Mouse (Mus musculus): Measurements from ENCODE around the gene Btbd17. TPM values are rescaled to one million over a fixed set of nuclear protein-coding genes. Genes with fewer than 3 reads are reported as not detected.

Btbd17 gene
- polyA plus RNA-seq, 1 experiment from 2014 or later: 0.87 TPM

GRCm38 (mm10) chr11:114794691-114795090 lies 1.1 kb downstream of the Btbd17 start:
- H3K4me1 ChIP-seq (ENCODE audit: control insufficient read depth, insufficient read depth, low read length): peaks cover 16% of the 10 kb centered on the region
- H3K4me3 ChIP-seq (ENCODE audit: low read length): no peak overlapping the region
- H3K27ac ChIP-seq (ENCODE audit: low read length): peak overlapping the region; percentile 28; the same call in 1 of the 2 replicates
- no peak for ATAC-seq
- WGBS: 53% methylated on average over 4 of the region's 4 CpGs
- peaks cover 42% of the 10 kb centered on the region for H3K27me3 ChIP-seq (replicated peaks; ENCODE audit: control insufficient read depth, insufficient read depth, low read length)
- H3K4me2 ChIP-seq (ENCODE audit: low read depth, low read length): no peak overlapping the region
- no peak overlapping the region for H3K9ac ChIP-seq (ENCODE audit: low read depth, low read length)
- H3K9me3 ChIP-seq (ENCODE audit: control insufficient read depth, low read length): no peaks in the 10 kb centered on the region
- H3K36me3 ChIP-seq (ENCODE audit: control insufficient read depth, insufficient read depth, low read length): no peaks in the 10 kb centered on the region

- Histone ChIP-seq H3K4me3 (ENCODE audit: low read length) (no peak overlapping the region), H3K9me3 (ENCODE audit: control insufficient read depth, low read length) (no peaks in the 10 kb centered on the region), H3K36me3 (ENCODE audit: control insufficient read depth, insufficient read depth, low read length) (no peaks in the 10 kb centered on the region), H3K27me3 (replicated peaks; ENCODE audit: control insufficient read depth, insufficient read depth, low read length) (peaks cover 48% of the 10 kb centered on the region), H3K4me1 (ENCODE audit: control insufficient read depth, insufficient read depth, low read length) (peaks cover 16% of the 10 kb centered on the region), H3K4me2 (ENCODE audit: low read depth, low read length) (no peak overlapping the region), H3K27ac (ENCODE audit: low read length) (no peak overlapping the region), H3K9ac (ENCODE audit: low read depth, low read length) (no peak overlapping the region)
- 66% methylated on average over 19 of the region's 19 CpGs for WGBS
- no peak for ATAC-seq
These were observed 1.7 kb downstream of the Btbd17 start for GRCm38 (mm10) chr11:114793868-114794545.

- no peak overlapping the region for H3K27ac ChIP-seq (ENCODE audit: low read length)
- WGBS: 59% methylated on average over 5 of the region's 5 CpGs
- ATAC-seq: no peak
- H3K9ac ChIP-seq (ENCODE audit: low read depth, low read length): no peak overlapping the region
- H3K4me3 ChIP-seq (ENCODE audit: low read length): no peak overlapping the region
- peaks cover 52% of the 10 kb centered on the region for H3K27me3 ChIP-seq (replicated peaks; ENCODE audit: control insufficient read depth, insufficient read depth, low read length)
- H3K4me1 ChIP-seq (ENCODE audit: control insufficient read depth, insufficient read depth, low read length): peaks cover 16% of the 10 kb centered on the region
- H3K36me3 ChIP-seq (ENCODE audit: control insufficient read depth, insufficient read depth, low read length): no peaks in the 10 kb centered on the region
- H3K9me3 ChIP-seq (ENCODE audit: control insufficient read depth, low read length): no peaks in the 10 kb centered on the region
- no peak overlapping the region for H3K4me2 ChIP-seq (ENCODE audit: low read depth, low read length)
These were observed 2.7 kb downstream of the Btbd17 start for GRCm38 (mm10) chr11:114792931-114793494.

GRCm38 (mm10) chr11:114791891-114792411 lies 3.8 kb downstream of the Btbd17 start:
- peaks cover 61% of the 10 kb centered on the region for H3K27me3 ChIP-seq (replicated peaks; ENCODE audit: control insufficient read depth, insufficient read depth, low read length)
- no peak for ATAC-seq
- H3K4me3 ChIP-seq (ENCODE audit: low read length): peak overlapping the region; percentile 49
- H3K9me3 ChIP-seq (ENCODE audit: control insufficient read depth, low read length): no peaks in the 10 kb centered on the region
- no peak overlapping the region for H3K27ac ChIP-seq (ENCODE audit: low read length)
- H3K4me2 ChIP-seq (ENCODE audit: low read depth, low read length): peak overlapping the region; percentile 80
- no peaks in the 10 kb centered on the region for H3K36me3 ChIP-seq (ENCODE audit: control insufficient read depth, insufficient read depth, low read length)
- H3K4me1 ChIP-seq (ENCODE audit: control insufficient read depth, insufficient read depth, low read length): peaks cover 16% of the 10 kb centered on the region
- 1% methylated on average over 59 of the region's 59 CpGs for WGBS
- peak overlapping the region; percentile 4; the same call in 1 of the 2 replicates for H3K9ac ChIP-seq (ENCODE audit: low read depth, low read length)

- H3K36me3 ChIP-seq (ENCODE audit: control insufficient read depth, insufficient read depth, low read length): no peaks in the 10 kb centered on the region
- H3K27me3 ChIP-seq (replicated peaks; ENCODE audit: control insufficient read depth, insufficient read depth, low read length): peaks cover 66% of the 10 kb centered on the region
- peaks cover 17% of the 10 kb centered on the region for H3K4me1 ChIP-seq (ENCODE audit: control insufficient read depth, insufficient read depth, low read length)
- peak overlapping the region; percentile 80 for H3K4me2 ChIP-seq (ENCODE audit: low read depth, low read length)
- H3K4me3 ChIP-seq (ENCODE audit: low read length): peak overlapping the region; percentile 49
- ATAC-seq: no peak
- no peaks in the 10 kb centered on the region for H3K9me3 ChIP-seq (ENCODE audit: control insufficient read depth, low read length)
- 3% methylated on average over 50 of the region's 50 CpGs for WGBS
- H3K27ac ChIP-seq (ENCODE audit: low read length): no peak overlapping the region
- peak overlapping the region; percentile 29; the same call in 1 of the 2 replicates for H3K9ac ChIP-seq (ENCODE audit: low read depth, low read length)
These were observed 4.3 kb downstream of the Btbd17 start for GRCm38 (mm10) chr11:114791351-114791889.

GRCm38 (mm10) chr11:114790841-114791240 lies 4.9 kb downstream of the Btbd17 start:
- peaks cover 20% of the 10 kb centered on the region for H3K4me1 ChIP-seq (ENCODE audit: control insufficient read depth, insufficient read depth, low read length)

GRCm38 (mm10) chr11:114790171-114790570 lies 5.6 kb downstream of the Btbd17 start:
- no peak overlapping the region for H3K4me2 ChIP-seq (ENCODE audit: low read depth, low read length)
- no peak overlapping the region for H3K27ac ChIP-seq (ENCODE audit: low read length)
- H3K27me3 ChIP-seq (replicated peaks; ENCODE audit: control insufficient read depth, insufficient read depth, low read length): peaks cover 78% of the 10 kb centered on the region
- no peak for ATAC-seq
- H3K9ac ChIP-seq (ENCODE audit: low read depth, low read length): no peak overlapping the region
- H3K9me3 ChIP-seq (ENCODE audit: control insufficient read depth, low read length): no peaks in the 10 kb centered on the region
- H3K36me3 ChIP-seq (ENCODE audit: control insufficient read depth, insufficient read depth, low read length): no peaks in the 10 kb centered on the region
- WGBS: 72% methylated on average over 12 of the region's 12 CpGs
- no peak overlapping the region for H3K4me3 ChIP-seq (ENCODE audit: low read length)
- peaks cover 17% of the 10 kb centered on the region for H3K4me1 ChIP-seq (ENCODE audit: control insufficient read depth, insufficient read depth, low read length)

More at GRCm38 (mm10) chr11:114790841-114791240, 4.9 kb downstream of the Btbd17 start:
- Histone ChIP-seq H3K27me3 (replicated peaks; ENCODE audit: control insufficient read depth, insufficient read depth, low read length) (peaks cover 72% of the 10 kb centered on the region), H3K9me3 (ENCODE audit: control insufficient read depth, low read length) (no peaks in the 10 kb centered on the region), H3K27ac (ENCODE audit: low read length) (no peak overlapping the region), H3K36me3 (ENCODE audit: control insufficient read depth, insufficient read depth, low read length) (no peaks in the 10 kb centered on the region), H3K9ac (ENCODE audit: low read depth, low read length) (no peak overlapping the region), H3K4me2 (ENCODE audit: low read depth, low read length) (no peak overlapping the region), H3K4me3 (ENCODE audit: low read length) (no peak overlapping the region)
- ATAC-seq: no peak
- WGBS: 25% methylated on average over 4 of the region's 4 CpGs

GRCm38 (mm10) chr11:114789716-114790115 lies 6.0 kb downstream of the Btbd17 start:
- WGBS: 65% methylated on average over 9 of the region's 9 CpGs
- ATAC-seq: no peak
- Histone ChIP-seq H3K4me1 (ENCODE audit: control insufficient read depth, insufficient read depth, low read length) (peaks cover 13% of the 10 kb centered on the region), H3K9me3 (ENCODE audit: control insufficient read depth, low read length) (no peaks in the 10 kb centered on the region), H3K4me2 (ENCODE audit: low read depth, low read length) (no peak overlapping the region), H3K4me3 (ENCODE audit: low read length) (no peak overlapping the region), H3K27ac (ENCODE audit: low read length) (no peak overlapping the region), H3K36me3 (ENCODE audit: control insufficient read depth, insufficient read depth, low read length) (no peaks in the 10 kb centered on the region), H3K9ac (ENCODE audit: low read depth, low read length) (no peak overlapping the region), H3K27me3 (replicated peaks; ENCODE audit: control insufficient read depth, insufficient read depth, low read length) (peaks cover 83% of the 10 kb centered on the region)

- Histone ChIP-seq H3K36me3 (ENCODE audit: control insufficient read depth, insufficient read depth, low read length) (no peaks in the 10 kb centered on the region), H3K4me1 (ENCODE audit: control insufficient read depth, insufficient read depth, low read length) (peaks cover 13% of the 10 kb centered on the region; the same call in 1 of the 2 replicates), H3K4me2 (ENCODE audit: low read depth, low read length) (no peak overlapping the region), H3K4me3 (ENCODE audit: low read length) (no peak overlapping the region), H3K9me3 (ENCODE audit: control insufficient read depth, low read length) (no peaks in the 10 kb centered on the region), H3K9ac (ENCODE audit: low read depth, low read length) (no peak overlapping the region), H3K27me3 (replicated peaks; ENCODE audit: control insufficient read depth, insufficient read depth, low read length) (peaks cover 85% of the 10 kb centered on the region), H3K27ac (ENCODE audit: low read length) (no peak overlapping the region)
- WGBS: 11% methylated on average over 30 of the region's 30 CpGs
- peak; percentile 46 for ATAC-seq
These were observed 6.6 kb downstream of the Btbd17 start for GRCm38 (mm10) chr11:114789061-114789714.
